Mouse (Mus musculus): Measurements from ENCODE around the gene Qrich1.

Qrich1 gene

DNA sequence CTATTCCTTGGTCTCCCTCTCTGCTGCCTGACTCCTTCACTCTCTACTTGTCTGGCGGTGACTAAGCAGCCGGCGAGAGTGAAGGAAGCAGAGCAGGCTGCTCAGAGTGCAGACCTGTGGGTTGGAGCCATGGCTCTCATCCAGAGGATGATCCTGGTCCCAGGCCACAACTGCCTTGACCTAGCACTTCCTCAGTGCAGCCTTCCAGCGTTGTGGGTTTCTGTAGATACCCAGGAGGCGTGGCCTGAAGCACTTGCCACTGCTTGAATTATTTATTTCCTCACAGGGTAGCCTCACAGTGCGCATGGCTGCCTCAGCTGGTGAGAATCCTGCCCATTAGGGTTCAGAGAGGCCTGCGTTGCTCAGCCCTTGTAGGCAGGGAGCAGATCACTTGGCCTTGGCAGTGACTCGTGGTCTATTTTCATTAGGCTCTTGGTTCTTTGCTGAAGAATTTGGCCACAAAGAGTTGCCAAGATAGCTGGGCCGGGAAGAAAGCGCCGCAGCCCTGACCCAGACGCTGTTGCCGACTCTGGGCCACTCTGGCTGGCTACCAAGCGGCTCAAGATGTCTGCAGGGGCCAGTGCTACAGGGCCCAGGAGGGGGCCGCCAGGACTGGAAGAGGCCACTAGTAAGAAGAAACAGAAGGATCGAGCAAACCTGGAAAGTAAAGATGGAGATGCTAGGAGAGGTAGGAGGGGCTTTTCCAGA lies 24.4 kb upstream of the Qrich1 start:
- no peak for DNase-seq (ENCODE audit: extremely low spot score)

DNA sequence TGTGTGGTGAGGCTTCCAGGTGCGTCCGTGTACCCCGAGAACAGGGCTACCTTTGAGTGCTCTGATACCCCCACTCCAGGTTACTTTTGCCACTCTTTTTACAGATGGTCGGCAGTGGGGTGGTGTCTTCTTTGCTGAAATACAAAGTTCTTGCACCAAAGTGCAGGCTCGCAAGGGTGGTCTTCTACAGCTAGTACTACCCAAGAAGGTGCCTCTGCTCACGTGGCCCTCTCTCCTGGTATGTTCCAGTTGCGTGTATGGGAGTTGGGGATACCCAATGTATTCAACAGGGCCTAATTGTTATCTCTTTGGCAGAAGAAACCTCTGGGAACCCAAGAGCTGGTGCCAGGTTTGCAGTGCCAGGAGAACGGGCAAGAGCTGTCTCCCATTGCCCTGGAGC lies 23.4 kb upstream of the Qrich1 start:
- DNase-seq (ENCODE audit: extremely low spot score) = no peak

DNA sequence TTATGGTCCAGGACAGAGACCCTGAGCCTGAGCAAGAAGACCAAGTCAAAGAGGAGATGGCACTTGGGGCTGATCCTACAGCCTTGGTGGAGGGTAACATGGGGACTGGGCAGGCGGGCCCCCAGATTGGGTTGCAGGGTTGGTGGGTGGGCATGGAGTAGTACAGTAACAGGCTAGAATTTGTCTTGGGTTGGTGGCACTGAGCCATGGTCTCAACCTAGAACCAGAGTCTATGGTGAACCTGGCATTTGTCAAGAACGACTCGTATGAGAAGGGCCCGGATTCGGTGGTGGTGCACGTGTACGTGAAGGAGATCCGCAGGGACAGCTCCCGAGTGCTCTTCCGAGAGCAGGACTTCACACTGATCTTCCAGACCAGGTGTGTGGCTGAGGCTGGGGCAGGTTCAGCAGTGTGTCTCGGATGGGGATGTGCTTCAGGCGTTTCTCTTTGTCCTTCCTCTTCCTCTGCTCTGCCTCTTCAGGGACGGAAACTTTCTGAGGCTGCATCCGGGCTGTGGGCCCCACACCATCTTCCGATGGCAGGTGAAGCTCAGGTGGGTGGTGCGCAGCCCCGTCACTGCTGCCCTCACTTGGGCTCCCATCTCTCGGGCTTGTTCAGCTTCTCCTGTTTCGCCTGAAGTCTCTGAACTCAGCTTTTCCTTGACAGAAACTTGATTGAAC lies 22.3 kb upstream of the Qrich1 start:
- DNase-seq (ENCODE audit: extremely low spot score) = no peak

DNA sequence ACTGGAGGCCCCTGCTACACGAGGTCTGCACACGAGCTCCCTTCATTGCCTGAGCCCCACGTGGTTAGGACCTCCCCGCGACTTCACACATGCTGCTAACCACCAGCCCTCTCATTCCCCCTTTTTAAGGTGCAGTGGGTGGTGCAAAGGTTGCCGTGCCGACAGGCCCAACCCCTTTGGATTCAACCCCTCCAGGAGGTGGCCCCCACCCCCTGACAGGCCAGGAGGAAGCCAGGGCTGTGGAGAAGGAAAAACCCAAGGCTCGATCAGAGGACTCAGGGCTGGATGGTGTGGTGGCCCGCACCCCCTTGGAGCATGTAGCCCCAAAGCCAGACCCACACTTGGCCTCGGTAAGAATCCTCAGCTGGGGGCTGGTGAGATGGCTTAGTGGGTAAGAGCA lies 21.7 kb upstream of the Qrich1 start:
- DNase-seq (ENCODE audit: extremely low spot score) = no peak

DNA sequence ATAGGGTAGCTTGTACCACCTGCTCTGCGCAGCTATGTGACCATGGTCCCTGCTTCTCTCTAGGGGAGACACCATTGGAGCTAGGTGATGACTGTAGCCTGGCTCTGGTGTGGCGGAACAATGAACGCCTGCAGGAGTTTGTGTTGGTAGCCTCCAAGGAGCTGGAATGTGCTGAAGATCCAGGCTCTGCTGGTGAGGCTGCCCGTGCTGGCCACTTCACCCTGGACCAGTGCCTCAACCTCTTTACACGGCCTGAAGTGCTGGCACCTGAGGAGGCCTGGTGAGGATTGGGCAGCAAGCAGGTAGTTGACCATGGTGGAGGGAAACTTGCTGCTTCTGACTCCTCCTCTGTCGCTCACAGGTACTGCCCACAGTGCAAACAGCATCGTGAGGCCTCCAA lies 17.4 kb upstream of the Qrich1 start:
- DNase-seq (ENCODE audit: extremely low spot score) = no peak

DNA sequence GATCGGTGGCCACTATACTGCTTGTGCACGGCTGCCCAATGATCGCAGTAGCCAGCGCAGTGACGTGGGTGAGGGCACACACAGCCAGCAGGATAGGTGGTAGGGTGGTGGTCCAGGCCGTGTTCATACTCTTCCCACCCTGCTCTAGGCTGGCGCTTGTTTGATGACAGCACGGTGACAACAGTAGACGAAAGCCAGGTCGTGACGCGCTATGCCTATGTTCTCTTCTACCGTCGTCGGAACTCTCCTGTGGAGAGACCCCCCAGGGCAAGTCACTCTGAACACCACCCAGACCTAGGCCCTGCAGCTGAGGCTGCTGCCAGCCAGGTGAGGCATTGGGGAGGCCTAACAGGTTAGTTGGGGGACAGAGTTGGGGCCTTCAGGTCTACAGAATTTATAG lies 16.7 kb upstream of the Qrich1 start:
- no peak for DNase-seq (ENCODE audit: extremely low spot score)

DNA sequence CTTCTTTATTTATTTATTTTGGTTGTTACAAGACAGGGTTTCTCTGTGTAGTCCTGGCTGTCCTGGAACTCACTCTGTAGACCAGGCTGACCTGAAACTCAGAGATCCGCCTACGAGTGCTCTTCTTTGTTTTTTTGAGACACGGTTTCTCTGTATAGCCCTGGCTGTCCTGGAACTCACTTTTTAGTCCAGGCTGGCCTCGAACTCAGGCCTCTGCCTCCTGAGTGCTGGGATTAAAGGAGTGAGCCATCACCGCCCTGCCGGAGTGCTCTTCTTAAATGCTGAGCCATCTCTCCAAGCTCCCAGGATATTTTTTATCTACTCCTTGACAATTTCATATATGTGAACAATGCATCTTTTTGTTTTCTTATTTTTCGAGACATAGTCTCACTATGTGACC lies 9.7 kb upstream of the Qrich1 start:
- no peak for DNase-seq (ENCODE audit: extremely low spot score)

DNA sequence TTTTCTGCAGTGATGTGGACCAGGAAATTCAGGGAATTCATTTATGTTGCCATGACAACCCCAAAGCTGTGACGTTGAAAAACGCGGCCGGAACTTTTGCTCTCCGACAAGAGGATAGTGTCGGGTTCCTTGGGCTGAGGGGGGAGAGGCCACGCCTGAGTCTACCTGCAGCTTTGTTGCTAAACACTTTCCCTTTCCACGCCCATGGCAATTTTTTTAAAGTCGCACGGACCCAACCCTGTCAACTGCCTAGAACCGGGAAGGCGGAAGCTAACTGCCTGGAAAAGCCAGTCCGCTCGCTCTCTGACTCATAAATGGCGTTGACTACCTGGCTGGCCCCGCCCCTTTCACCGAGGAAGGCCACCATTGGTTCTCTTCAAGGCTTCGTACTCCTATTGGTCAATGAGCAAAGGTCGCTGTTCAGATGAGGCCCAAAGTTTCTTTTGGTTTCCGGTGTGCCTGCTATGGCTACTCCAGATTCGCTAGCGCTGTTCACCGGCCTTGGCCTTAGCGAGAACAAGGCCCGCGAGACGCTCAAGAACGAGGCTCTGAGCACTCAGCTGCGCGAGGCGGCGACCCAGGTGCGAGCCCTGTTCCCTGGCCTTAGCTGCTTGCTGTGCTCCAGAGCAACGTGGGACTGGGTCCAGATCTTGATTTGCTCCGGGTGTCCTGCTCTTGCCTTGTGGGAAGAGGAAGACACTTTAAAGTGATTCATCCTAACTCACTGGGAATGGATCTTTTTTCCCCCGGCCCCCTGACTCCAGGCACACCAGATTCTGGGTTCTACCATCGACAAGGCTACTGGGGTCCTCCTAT lies 8.8 kb upstream of the Qrich1 start, which contains the start of gene Qars:
TSS of gene Qars (plus strand) at position 88 of the 816 bp plus-strand sequence.
- peak; percentile 95 for DNase-seq (ENCODE audit: extremely low spot score)

DNA sequence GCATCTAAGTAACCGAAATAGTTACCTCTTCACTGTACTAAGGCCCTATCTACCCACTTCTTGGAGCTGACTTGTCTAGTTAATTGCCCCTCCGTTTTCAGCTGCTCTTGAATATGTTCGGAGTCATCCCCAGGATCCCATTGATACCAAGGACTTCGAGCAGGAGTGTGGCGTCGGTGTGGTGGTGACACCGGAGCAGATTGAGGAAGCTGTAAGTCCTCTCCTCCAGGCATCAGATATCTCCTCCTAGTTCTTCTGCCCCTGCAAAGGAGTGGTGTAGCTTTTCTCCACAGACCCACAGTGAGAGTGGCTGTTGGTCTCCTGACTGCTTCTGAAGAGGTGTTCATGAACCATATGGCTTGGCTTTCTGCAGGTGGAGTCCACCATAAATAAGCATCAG lies 7.8 kb upstream of the Qrich1 start:
- no peak for DNase-seq (ENCODE audit: extremely low spot score)

DNA sequence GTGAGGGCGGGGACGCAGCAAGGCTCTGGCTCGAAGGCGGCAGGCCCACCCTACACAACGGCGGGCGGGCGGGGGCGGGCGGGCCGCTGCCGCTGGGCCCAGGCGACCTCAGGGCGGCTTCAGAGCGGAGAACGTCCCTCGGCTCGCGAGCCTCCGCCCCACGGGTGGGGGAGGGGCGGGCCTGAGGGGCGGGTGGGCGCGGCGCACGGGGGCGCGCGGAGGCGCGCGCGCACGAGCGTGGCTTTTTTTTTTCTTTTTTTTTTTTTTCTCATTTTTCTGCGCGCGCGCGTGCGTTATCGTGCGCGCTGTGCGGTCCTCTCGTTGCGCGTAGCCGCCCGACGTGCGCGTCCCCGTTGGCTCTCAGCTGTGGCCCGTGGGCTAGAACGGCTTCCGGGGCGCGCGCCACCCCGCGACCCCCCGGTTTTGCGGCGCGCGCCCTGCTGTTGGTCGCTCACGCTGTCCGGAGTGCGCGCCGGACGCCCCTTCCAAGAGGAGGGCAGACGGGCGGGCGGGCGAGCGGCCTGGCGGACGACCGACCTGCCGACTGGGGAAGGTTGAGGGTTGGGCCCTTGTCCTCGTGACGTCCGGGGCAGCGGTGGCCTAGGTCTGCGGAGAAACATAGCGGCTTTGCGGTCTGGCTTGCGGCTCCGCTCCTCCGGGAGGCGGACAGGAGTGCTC lies 786 bp downstream of the Qrich1 start:
- DNase-seq (ENCODE audit: extremely low spot score) = peak; percentile 86

DNA sequence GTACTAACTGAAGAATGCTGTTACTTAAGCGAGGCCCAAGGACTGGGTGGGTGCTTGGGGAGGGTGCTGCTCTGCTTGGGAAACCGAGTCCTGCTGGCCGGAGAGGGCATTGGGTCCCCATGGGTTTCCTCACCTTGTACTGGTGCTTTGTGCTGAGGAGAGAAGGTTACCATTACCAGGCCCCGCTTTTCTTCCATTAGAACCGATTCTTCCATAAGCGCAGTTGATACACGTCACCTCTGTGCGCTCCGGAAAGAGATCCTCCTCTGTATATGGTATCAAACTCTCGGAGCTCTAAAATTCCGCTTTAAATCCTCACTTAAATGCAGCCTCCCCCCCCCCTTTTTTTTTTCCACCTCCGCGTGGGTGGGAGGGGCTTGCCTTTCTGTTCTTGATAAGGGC lies 1.3 kb downstream of the Qrich1 start:
- no peak for DNase-seq (ENCODE audit: extremely low spot score)

DNA sequence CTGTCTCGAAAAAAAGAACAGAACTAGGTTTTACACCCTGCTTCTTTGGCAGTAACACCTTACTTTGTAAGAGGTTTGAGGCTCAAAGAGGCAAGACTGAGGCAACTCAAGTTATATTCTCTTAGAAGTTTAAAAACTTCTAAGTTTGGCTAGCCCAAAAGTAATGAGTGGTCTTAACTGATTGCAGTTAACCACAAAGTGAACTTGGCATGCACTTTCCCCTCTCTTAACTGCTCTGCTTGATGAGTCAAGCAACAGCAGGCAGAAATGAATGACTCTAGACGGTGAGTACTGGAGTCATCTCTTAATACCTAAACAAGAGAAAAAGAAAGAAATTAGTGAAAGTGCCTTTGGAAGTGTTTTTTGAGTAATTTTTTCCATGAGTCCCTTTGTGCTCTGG lies 5.0 kb downstream of the Qrich1 start:
- DNase-seq (ENCODE audit: extremely low spot score) = no peak

DNA sequence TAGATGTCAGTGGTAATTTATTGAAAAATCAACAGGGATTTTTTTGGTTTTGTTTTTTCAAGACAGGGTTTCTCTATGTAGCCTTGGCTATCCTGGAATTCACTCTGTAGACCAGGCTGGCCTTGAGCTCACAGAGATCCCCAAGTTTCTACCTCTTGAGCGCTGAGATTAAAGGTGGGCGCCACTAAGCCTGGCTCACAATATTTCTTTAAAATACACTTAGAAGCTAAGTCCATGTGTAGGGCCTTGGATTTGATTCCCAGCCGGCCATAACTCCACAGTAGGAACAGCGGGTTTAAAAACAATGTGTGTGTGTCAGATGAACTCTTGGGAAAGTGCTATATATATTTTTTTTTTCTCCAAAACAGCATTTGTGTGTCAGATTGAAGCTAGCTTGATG lies 6.7 kb downstream of the Qrich1 start:
- no peak for DNase-seq (ENCODE audit: extremely low spot score)

DNA sequence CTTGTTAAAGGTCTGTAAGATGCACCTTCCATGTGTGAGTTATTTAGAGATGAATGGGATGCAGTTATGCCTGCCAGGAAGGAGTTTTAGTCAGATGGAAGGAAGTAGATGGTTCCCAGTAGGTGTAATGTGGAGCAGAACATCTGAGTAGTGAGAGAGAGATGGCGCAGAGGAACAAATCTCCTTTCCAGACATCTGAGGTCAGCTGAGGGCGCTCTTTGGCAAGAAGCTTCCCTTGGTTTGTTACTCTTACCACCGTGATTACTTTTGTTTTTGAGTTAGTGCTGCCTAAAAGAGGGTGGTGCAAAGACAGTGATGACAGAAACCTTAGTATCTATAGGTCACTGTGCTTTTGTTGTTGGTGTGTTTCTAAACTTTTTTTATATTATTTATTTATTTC lies 8.8 kb downstream of the Qrich1 start:
- DNase-seq (ENCODE audit: extremely low spot score) = no peak

DNA sequence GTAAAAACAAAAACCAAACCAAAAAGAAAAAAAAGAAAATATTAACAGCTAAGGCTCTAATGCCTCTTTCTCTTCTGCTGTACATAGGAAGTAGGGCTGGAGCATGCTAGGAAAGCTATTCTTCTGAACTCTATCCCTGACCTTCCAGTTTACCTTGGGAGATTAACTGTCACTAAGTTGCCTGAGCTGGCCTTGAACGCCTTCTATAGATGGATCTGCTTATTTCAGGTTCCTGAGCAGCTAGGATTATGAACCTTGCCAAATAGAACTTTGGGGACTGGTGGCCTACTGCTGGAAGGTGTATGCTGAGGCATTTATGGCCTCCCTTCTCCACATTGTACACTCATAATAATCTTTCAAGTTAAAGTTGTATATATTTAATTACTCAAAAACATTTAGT lies 14.3 kb downstream of the Qrich1 start:
- DNase-seq (ENCODE audit: extremely low spot score) = no peak

DNA sequence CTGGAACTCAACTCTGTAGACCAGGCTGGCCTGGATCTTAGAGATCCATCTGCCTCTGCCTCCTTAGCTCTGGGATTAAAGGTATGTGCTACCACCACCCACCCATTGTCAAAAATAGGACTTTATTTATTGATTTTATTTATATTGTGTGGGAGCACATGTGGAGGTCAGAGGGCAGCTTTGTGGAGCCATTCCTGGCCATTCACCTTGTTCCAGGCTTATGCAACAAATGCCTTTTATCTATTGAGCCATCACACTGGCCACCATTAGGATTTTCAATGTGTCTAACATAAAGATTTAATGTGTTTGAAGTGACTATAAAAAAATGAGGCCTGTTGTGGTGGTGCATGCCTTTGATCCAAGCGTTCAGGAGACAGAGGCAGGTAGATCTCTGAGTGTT lies 14.9 kb downstream of the Qrich1 start:
- no peak for DNase-seq (ENCODE audit: extremely low spot score)

DNA sequence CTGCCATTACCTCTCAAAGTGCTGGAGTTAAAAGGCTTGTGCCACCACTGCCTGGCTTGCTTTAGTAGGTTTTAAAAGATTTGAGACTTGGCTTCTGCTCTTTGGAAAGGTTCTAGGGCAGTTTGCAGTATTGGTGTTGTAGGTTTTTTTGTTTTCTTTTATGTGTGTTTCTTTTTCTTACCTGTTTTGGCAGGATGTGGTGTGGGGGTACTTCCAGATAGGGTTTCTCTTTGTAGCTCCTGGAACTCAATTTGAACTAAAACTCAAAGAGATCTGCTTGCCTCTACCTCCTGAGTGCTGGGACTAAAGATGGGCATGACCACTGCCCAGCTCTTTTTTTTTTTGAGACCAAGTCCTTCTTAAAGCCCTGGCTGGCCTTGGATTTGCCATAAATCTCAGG lies 24.2 kb downstream of the Qrich1 start:
- no peak for DNase-seq (ENCODE audit: extremely low spot score)

DNA sequence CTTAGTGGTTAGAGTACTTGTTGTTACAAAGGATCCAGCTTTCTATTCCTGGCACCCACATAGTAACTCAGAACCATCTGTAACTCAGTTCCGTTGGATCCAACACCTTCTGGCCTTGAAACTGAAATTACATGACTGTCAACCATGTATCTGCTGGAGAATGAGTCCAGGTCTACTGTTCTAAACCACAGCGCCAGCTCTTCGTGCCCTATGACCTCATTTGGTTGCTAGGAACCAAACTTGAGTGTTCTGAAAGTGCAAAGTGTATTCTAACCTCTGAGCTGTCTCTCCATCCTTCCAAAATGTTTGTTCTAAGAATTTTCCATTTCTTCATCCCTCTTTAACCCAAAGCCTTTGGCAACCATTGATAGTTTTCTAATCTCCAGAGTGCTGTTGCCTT lies 29.4 kb downstream of the Qrich1 start:
- DNase-seq (ENCODE audit: extremely low spot score) = no peak

DNA sequence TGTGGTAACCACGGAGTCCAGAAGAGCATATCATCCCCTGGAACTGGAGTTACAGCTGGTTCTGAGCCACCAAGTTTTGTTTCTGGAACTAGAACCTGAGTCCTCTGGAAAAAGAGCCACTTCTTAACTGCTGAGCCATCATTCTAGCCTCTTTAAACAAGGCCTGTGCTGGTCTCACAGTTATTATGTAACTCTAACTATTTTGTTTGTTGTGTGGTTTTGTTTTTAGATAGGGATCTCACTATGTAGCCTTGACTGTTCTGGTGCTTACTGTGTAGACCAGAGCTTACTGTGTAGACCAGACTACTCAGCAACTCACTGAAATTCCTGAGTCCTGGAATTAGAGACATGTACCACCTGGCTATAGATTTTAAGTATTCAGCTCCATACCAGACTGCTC lies 30.3 kb downstream of the Qrich1 start:
- no peak for DNase-seq (ENCODE audit: extremely low spot score)

DNA sequence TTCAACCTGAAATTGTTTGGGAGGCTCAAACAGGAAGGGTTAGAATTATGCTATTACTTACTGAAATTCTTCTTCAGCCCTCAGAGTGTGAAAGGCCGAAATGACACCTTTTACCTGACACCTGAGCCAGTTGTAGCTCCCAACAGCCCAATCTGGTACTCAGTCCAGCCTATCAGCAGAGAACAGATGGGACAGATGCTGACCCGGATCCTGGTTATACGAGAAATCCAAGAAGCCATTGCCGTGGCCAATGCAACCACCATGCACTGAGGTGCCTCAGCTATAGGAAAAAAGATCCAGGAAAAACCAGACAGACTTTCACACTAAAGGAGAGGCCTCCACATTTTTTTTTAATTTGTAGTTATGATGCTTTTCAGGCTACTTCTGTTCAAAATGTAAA lies 42.6 kb downstream of the Qrich1 start:
- no peak for DNase-seq (ENCODE audit: extremely low spot score)

DNA sequence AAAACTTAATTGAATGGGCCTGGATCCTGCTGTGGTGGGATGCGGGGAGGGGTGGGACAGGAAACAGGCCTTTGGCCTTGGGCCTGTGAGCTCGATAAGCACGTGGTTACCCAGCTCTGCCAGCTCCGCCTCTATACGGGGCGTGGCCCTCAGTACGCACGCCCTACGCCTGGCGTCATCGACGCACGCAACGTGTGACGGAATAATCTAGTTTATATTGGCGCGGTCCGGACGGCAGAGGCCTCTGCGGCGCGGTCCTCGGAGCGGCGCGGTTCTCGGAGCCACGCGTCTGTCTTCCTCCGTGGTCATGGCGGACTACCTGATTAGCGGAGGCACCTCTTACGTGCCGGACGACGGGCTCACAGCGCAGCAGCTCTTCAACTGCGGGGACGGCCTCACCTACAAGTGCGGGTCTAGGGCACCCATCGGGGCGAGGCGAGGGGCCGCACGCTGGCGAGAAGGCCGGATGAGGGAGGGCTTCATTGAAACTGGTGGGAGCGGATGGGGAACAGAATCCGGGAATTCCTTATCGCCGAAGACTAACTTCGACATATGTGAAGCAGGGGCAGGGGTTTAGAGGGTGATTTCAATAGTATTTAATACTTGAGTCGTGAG lies 43.7 kb downstream of the Qrich1 start, which contains the start of gene Impdh2:
TSS of gene Impdh2 (plus strand) at position 60 of the 615 bp plus-strand sequence.
- DNase-seq (ENCODE audit: extremely low spot score) = peak; percentile 97

DNA sequence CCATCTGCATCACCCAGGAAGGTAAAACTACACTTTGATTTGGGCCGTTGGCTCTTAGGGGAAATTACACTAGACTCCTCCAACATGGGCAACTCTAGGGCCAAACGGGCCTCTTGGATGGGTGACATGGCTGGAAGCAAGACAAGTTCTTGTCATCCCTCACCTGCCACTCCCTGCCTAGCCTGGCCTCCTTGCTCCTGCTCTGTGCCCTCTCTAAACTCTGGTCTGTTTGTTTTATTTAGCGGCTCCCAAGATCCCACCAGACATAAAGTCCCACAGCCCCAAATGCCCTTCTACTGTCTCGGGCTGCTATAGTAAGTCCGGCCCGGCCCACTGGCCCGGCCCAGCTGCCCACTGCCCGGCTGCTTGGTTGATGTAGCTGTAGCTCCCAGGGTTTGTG lies 47.1 kb downstream of the Qrich1 start:
- no peak for DNase-seq (ENCODE audit: extremely low spot score)

Data from embryo, embryonic 9.5 days (tissue).